Mouse (Mus musculus) urinary bladder, postnatal 25 days (tissue): Measurements from ENCODE around the gene Ptprm.

Experiments
- DNase-seq: peaks from one replicate; pipeline ENCODE4 v3.0.0; 2022; ENCODE audit warnings: low spot score

The Ptprm gene

GRCm38 (mm10) chr17:67343471-67343870 lies 10.8 kb downstream of the Ptprm start:
- DNase-seq = no peak

DNA sequence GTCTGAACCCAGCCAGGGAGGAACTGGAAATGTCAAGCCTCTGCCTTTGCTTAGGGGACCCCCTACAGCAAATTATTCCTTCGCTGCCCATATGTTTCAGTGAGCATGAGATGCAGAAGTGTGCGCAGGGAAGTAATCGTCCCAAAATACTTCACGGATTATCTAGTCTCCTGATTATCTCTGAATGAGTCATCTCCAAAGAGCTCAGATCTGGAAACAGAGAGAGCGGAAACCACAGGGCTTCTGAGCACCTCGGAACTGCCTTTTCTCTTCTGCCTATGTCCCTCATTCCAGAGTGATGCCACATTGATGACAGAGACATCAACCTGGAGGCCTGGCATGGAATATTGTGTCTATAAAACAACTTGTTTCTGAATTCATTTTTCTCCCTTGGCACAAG lies 11.3 kb downstream of the Ptprm start:
- no peak for DNase-seq

GRCm38 (mm10) chr17:67340362-67340761 lies 13.9 kb downstream of the Ptprm start:
- no peak for DNase-seq

DNA sequence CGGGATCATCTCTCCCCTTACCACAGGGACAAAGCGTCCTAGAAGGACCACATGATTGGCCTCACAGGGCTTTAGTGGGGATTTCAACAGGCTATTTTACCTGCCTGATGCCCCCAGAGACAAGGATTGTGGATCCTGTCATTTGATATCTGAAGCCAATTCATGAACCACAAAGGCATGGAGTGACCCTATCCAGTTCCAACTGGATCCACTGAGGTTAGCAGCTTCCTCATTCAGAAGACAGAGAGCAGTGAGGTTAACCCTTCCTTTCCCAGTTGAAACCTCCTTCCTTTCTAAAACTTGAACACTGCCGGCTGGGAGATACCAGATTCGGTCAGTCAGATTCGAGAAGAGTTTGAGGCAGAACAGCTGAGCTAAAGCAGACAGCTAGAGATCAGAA lies 14.7 kb downstream of the Ptprm start:
- no peak for DNase-seq

GRCm38 (mm10) chr17:67334310-67334709 lies 19.9 kb downstream of the Ptprm start:
- no peak for DNase-seq

GRCm38 (mm10) chr17:67329435-67329834 lies 24.8 kb downstream of the Ptprm start:
- no peak for DNase-seq

DNA sequence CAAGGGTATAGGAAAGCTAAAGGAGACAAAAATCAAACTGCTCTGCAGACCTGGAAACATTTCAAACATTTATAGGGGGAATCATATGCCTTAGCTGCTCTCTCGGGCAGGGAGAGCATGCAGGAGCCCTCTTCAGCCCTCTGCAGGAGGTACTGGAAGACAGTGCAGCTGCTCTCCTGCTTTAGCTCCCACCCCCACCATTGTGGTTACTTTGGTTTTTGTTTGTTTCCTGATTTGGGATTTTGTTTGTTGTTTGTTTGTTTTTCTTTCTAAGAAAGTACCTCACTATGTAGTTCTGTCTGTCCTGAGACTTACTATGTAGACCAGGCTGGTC lies 29.8 kb downstream of the Ptprm start:
- no peak for DNase-seq

DNA sequence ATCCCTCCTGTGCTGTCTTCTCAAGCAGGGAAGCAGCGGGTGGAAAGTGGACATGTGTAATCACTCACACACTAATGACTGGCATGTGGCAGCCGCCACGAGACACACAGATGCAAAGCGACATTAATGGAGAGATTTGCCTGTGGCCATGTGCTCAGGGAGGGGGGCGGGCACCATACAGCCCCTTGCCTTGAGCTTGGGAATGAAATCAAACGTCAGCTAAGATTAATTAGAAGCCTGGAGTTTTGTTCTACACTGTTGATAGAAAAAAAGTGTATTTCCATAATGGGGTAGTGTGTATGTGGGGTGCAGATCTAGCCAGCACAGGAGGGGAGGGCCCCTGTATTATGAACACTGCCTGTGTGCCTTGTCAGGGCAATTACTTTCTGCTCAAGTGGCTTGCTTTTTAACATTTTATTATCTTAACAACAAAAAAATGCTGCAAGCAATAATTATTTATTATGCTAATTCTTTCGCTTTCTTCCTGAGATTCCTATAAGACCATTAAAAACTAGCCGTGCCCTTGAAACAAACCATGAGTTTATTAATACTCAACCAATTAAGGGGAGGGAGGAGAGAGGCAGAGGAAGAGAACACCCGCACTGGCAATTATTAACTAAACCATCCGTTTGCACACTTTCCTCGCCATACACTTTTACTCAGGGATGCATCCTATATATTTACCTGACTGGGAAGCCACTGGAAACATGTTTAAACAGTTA lies 30.3 kb downstream of the Ptprm start:
- DNase-seq = no peak

DNA sequence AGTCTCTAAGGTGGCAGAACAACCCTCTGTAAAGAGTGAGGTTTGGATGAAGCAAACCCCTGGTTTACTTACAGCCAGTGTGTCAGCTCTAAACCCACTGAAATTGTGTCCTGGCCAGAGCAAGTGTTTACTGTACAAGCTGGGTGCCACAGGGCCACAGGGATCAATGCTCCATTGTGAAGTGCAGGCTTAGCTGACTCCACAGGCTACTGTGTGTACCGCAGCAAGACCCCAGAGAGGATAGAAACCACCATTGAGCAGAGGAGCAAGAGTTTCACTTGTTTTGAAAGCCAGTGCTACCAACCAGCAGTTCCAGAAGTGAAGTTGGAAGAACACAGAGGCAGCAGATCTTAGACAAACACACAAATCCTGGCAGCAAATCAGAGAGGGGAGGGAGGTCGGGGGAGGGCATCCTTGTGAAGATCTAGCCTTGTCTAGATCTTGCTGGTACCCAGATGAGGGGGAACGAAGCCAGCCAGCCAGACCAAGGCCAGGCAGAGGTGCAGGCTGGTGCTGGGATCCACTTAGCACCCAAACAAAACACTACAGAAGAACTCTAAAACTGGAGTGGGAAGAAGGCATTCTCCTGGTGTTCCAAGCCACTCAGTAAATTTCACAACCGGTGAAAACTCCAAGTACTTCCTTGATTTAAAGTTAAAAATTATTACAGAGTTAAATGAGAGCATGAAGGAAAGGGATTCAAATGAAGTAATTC lies 39.6 kb downstream of the Ptprm start:
- no peak for DNase-seq

- DNase-seq = no peak
Measured at GRCm38 (mm10) chr17:67308421-67308820, 45.8 kb downstream of the Ptprm start.

DNA sequence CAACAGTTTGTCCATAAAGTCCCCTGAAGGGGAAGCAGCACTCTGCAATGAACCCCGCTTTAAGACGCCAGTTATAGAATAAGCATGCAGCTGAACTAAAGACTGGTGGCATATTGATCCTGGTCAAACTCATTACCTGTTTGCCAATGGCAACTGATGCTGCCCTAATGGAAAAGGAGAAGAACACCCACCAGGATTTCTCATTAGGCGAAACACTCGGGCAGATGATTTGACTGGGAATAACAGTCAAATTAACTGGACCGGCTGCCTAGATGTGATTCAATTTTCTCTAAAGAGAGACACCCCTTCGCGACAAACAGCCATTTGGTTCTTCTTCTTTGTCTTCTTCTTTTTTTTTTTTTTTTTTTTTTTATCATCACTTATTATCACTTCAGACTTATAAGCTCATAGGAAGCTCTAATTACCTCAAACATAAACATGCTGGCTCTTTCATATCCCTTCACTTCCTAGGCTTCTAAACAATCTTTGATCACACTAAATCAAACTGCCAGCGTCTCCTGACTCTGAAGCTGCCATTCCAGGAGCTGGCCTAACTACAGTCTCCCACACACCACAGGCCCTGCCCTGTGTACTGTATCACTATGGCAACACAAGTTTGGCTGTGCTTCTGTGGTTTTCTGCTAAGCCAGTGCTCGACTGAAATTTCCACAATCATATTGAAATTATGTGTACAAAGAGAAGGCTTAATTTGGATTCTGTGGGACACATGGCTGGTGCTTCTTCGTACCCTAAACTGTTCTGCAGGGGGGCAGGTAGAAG lies 48.0 kb downstream of the Ptprm start:
- no peak for DNase-seq

DNA sequence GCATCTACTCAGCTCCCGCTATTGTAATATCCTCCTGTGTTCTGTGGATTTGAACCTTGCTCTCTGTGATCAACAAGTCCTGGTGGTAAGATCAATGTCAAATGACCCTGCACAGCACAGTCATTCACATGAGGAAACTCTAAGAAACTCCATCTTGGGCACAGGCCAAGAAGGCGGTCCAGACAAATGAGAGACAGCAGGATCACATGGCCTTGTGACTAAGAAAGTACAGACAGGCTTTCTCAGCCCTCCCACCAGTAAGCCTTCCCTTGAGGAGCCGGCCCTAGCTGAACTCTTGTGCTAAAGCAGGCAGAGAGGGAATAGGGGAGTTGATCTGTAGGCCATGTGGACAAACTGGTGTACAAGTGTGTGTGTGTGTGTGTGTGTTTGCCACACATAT lies 49.4 kb downstream of the Ptprm start:
- peak; percentile 9 for DNase-seq

GRCm38 (mm10) chr17:67303326-67304099 lies 50.7 kb downstream of the Ptprm start:
- DNase-seq = no peak

DNA sequence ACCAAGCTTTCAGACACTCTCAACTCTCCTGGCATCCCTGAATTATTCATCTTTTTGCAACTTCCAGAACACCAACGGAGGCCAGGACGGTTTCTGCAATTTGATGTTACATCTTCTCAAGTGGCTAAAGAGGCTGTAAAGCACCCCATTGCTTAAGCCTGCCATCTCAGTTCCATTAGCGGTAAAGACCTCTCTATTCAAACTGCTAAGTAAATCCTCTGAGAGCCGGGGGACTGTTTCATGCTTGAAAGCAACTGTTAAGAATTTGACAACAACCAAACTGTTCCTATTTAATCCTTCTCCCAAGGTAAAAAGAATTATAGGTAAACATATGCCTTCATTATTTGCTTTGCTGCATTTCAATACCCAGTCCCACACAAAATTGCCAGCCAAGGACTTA lies 51.7 kb downstream of the Ptprm start:
- DNase-seq = no peak

DNA sequence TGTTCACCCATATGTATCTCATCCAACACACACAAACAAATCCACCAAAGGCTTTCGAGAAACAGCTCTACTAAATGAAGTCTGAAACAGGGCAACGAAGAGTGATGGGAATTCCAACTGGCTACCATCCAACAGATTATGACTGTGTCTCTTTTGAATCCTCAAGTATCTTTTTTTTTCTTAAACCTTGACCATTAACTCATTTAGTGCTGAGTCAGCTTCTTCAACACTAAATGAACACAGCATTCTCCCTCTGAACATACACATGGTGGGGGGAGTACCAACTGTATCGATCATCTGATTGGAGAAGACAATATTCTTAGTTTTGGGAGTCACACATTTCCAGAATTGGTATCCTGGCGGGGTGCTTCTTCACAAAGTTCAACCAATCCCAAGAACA lies 52.2 kb downstream of the Ptprm start:
- no peak for DNase-seq

GRCm38 (mm10) chr17:67301367-67301766 lies 52.9 kb downstream of the Ptprm start:
- no peak for DNase-seq

DNA sequence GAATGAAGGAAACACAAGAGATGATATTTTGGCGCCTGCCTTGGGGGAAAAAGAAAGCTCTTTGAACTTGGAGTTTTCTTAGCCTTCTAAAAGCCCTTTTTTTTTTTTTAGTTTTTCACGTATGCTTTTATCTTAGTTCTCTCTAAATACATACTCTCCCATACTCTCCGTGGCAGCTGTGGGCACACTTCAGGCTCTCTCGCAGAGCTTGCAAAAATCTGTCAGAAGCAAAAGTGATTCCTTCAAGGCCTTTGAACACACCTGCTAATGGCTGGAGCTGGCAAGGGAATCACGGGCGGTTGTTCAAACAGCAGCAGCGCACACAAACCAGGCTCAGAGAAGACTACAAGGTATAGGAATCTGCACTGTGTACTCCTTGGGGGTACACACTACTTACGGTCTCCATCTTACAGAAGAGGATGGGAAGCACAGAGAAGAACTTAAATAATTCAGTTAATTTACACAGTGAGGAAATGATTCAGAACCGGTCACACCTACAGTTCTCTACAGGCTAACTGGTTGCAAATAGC lies 55.9 kb downstream of the Ptprm start:
- no peak for DNase-seq

DNA sequence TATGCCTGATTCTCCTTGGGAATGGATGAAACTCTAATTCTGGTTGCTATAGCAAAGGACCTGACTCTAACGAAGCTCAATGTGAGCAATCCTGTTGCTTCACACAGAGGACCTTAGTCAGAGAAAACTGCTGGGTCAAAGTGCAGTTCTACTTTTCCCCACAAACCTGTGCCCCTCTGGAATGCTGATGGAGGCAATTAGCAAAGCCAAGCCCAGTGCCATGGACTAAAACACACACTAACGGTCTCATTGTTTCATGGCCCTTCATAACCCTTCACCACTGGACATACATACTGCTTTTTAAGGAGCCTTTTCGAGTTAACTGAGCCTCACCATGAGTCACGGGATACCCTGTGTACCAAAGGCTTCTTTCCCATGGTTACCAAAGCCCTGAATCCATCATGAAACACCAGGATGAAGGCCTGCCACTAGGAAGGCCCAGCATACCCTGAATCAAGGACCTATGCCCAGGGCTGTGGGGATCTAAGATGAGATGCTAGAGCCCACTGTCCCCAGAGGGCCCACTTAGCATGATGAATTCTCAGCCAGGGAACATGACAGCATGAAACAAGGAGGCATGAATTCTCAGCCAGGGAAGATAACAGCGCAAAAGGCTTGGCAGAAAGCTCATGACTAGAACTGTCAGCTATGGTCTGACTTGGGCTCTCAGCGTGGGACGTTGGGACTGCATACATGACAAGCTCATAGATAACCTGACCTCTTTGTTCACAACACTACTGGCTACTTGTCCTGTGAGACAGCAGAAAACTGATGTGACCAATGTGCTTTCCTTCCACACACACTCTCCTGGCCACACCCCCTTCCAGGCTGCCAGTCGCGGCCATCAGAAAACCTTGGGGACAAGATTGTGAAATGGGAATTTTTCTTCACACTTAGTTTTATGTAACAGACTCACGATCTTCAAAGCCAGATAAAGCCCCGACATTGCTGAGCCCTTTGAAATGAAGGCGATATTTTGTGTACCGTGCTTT lies 57.4 kb downstream of the Ptprm start:
- DNase-seq = no peak

GRCm38 (mm10) chr17:67290662-67291240 lies 63.5 kb downstream of the Ptprm start:
- DNase-seq = no peak

DNA sequence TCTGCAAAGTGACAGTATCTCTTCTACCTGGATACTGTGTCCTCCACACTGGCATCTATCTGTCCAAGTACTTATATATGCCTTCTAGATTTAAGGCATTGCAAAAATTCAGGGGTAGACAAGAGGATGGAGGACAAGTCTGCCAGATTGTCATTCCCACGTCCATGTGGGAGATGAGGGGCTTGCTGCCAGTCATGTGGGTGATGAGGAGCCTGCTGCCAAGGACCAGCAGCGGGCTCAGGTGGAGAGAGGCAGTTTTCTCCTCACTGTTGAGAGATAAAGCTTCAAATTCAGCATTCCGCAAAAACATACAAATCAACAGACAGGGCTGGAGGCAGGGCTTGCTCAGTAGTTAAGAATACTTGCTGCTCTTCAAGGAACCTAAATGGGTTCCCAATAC lies 66.8 kb downstream of the Ptprm start:
- DNase-seq = no peak
